Mouse (Mus musculus): Measurements from ENCODE around the gene Trip6. TPM values are rescaled to one million over a fixed set of nuclear protein-coding genes. Genes with fewer than 3 reads are reported as not detected.

The Trip6 gene
- polyA plus RNA-seq, 1 experiment from 2014 or later = 12.0 TPM

DNA sequence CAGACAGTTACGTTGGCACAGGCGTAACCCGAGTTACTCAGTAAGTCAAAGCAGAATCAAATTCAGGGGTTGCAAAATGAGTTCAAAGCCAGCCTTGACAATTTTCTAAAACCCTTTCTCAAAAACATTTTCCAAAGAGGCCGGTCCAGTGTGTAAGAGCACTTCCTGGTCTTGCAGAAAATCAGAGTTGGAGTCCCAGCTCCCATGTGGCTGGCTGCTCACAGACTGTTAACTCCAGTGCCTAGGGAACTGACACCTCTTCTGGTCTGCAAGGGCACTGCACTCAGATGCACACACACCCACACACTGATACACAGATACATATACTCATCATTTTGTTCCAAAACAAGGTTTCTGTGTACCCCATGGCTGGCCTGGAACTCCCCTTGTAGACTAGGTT is 5.8 kb downstream of the Trip6 start:
- H3K4me1 ChIP-seq (ENCODE audit: control insufficient read depth, insufficient read depth, low read length) = peaks cover 20% of the 10 kb centered on the region
- H3K27ac ChIP-seq (replicated peaks; ENCODE audit: low read depth, low read length) = peak overlapping the region; percentile 97
- peak overlapping the region; percentile 98; the same call in 1 of the 2 replicates for H3K9ac ChIP-seq (replicated peaks; ENCODE audit: low read length)
- no peaks in the 10 kb centered on the region for H3K27me3 ChIP-seq (ENCODE audit: control insufficient read depth, insufficient read depth, low read length)
- DNase-seq = no peak
- peak overlapping the region; percentile 89; the same call in 1 of the 2 replicates for H3K4me3 ChIP-seq (replicated peaks; ENCODE audit: low read depth, low read length)
- H3K9me3 ChIP-seq (ENCODE audit: control insufficient read depth, low read length) = no peaks in the 10 kb centered on the region
- no peak for ATAC-seq (ENCODE audit: low FRiP score, low TSS enrichment)
- H3K36me3 ChIP-seq (ENCODE audit: control insufficient read depth, insufficient read depth, low read length) = peaks cover 24% of the 10 kb centered on the region; the same call in 1 of the 2 replicates
- peak overlapping the region; percentile 89 for H3K4me2 ChIP-seq (ENCODE audit: low read length)
- 94% methylated on average over 4 of the region's 4 CpGs for WGBS

DNA sequence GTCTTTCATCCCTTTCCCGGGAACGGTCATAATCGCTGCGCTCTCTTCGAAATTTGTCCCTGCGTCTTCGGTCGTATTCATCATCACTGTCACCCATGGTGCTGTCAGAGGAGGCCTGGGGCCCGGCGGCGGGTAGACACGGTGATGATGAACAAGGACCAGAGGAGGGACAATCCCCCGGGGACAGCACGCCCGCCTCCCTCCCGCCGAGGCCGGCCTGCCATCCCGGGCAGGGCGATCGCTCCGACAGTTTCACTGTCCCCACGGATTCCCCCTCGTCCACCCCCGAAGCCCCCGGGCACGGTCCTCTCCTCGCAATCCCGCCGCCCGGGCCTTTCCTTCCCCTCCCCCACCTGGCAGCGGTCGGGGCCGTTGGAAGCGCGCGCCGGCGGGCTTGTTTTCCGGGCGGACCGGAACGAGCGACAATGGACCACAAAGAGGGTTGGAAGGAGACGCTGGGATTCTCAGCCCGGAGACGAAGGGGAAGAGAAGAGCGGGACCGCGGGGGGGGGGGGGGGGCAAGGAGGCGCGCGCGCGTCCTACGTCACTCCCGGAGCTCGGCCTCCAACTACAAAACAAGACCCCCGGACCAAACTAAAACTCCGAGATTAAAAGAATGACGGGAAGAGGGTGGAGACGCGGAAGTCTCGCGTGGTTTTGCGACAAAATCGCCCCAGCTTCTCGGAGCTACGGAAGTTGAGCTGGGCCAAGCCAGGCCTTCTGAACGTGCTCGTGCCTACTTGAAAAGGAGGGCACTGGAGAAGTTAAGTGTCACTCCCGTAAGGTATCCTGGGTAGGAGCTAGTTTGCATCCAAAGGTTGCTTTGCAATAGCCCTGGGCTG is 6.9 kb downstream of the Trip6 start, which contains the start of gene Srrt:
Gene Srrt, minus strand, starts transcription at position 604 of the 842 bp plus-strand sequence.
- Histone ChIP-seq H3K4me2 (ENCODE audit: low read length) (peak within 1 kb of the TSS; percentile 89), H3K9ac (replicated peaks; ENCODE audit: low read length) (peak within 1 kb of the TSS; percentile 98), H3K36me3 (ENCODE audit: control insufficient read depth, insufficient read depth, low read length) (peaks cover 34% of the 10 kb centered on the region), H3K27me3 (ENCODE audit: control insufficient read depth, insufficient read depth, low read length) (no peaks in the 10 kb centered on the region), H3K27ac (replicated peaks; ENCODE audit: low read depth, low read length) (peak within 1 kb of the TSS; percentile 97), H3K4me3 (replicated peaks; ENCODE audit: low read depth, low read length) (peak within 1 kb of the TSS; percentile 89), H3K9me3 (ENCODE audit: control insufficient read depth, low read length) (no peaks in the 10 kb centered on the region), H3K4me1 (ENCODE audit: control insufficient read depth, insufficient read depth, low read length) (peaks cover 20% of the 10 kb centered on the region)
- ATAC-seq (ENCODE audit: low FRiP score, low TSS enrichment) (peak; percentile 90), DNase-seq (peak; percentile 97)
- WGBS = under 1% methylated on average over 71 of the region's 72 CpGs

DNA sequence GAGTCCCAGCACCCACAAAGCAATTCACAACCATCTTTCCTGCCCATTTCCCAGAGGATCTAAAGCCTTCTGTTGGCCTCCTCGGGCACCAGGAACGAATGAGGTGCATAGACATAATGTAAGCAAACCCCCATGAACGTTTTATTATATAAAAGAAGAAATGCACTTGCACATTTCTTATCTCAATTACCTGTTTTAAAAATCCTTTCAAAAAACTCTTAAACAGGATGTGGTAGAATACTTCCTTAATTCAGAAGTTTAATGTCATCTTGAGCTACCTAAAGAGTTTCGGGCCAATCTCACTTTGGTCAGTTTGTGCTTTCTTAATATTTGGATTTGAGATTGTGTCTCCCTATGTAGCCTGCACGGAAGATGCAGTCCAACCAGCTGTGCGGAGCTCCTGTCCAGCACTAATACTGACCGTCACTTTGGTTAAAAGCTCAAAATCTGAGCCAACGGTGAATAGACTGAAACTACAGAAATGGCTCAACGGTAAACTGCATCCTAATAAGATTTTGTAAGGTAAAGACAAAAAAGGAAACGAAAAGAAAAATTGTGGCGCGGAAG is 7.7 kb downstream of the Trip6 start:
- WGBS = 14% methylated on average over 12 of the region's 12 CpGs
- H3K27me3 ChIP-seq (ENCODE audit: control insufficient read depth, insufficient read depth, low read length) = no peaks in the 10 kb centered on the region
- ATAC-seq (ENCODE audit: low FRiP score, low TSS enrichment) (no peak), DNase-seq (no peak)
- peak overlapping the region; percentile 89 for H3K4me3 ChIP-seq (replicated peaks; ENCODE audit: low read depth, low read length)
- H3K4me2 ChIP-seq (ENCODE audit: low read length) = peak overlapping the region; percentile 89
- H3K27ac ChIP-seq (replicated peaks; ENCODE audit: low read depth, low read length) = peak overlapping the region; percentile 97
- H3K9ac ChIP-seq (replicated peaks; ENCODE audit: low read length) = peak overlapping the region; percentile 98
- no peaks in the 10 kb centered on the region for H3K9me3 ChIP-seq (ENCODE audit: control insufficient read depth, low read length)
- H3K36me3 ChIP-seq (ENCODE audit: control insufficient read depth, insufficient read depth, low read length) = peaks cover 42% of the 10 kb centered on the region
- peaks cover 20% of the 10 kb centered on the region for H3K4me1 ChIP-seq (ENCODE audit: control insufficient read depth, insufficient read depth, low read length)

DNA sequence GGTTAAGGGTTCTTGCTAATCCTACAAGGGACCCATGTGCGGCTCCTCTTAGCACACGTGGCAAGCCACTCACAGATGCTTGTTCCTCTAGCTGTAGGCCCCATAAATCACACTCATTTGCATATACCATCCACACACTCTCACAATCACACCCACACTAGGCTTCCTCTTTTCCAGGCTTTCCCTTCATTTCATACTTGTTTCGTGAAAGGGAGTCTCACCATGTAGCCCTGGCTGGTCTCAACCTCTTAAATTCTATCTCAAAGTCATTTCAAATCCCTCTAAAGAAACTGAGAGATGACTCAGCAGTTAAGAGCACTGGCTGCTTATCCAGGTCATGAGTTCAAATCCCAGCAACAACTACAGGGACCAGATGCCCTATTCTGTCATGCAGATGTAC is 8.4 kb downstream of the Trip6 start:
- no peak for ATAC-seq (ENCODE audit: low FRiP score, low TSS enrichment)
- H3K36me3 ChIP-seq (ENCODE audit: control insufficient read depth, insufficient read depth, low read length) = peaks cover 49% of the 10 kb centered on the region
- H3K4me2 ChIP-seq (ENCODE audit: low read length) = peak overlapping the region; percentile 89

DNA sequence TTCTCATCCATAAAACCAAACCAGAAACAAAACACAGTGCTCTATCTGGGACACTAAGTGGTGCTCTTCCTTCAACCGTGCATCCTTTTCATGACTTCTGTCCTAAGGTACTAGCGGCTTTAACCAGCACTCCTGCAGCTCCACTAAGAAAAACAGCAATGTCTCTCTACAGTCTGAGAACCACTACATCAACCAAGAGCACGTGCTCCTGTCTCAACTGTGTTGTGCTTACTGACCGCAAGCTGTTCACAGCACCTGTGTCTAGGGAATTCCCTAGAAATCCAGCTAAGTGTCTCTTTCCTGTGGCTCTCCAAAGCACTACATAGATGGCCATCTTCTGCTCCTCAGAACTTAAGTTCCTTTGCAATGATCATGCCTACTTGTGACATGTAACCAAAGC is 9.4 kb downstream of the Trip6 start:
- Histone ChIP-seq H3K27me3 (ENCODE audit: control insufficient read depth, insufficient read depth, low read length) (no peaks in the 10 kb centered on the region), H3K27ac (replicated peaks; ENCODE audit: low read depth, low read length) (no peak overlapping the region), H3K4me2 (ENCODE audit: low read length) (peak overlapping the region; percentile 89), H3K4me3 (replicated peaks; ENCODE audit: low read depth, low read length) (no peak overlapping the region), H3K4me1 (ENCODE audit: control insufficient read depth, insufficient read depth, low read length) (peaks cover 20% of the 10 kb centered on the region), H3K36me3 (ENCODE audit: control insufficient read depth, insufficient read depth, low read length) (peaks cover 51% of the 10 kb centered on the region), H3K9me3 (ENCODE audit: control insufficient read depth, low read length) (no peaks in the 10 kb centered on the region), H3K9ac (replicated peaks; ENCODE audit: low read length) (peak overlapping the region; percentile 2)
- 79% methylated on average over 4 of the region's 4 CpGs for WGBS
- ATAC-seq (ENCODE audit: low FRiP score, low TSS enrichment) (no peak), DNase-seq (no peak)

More for the DNA sequence above, 8.4 kb downstream of the Trip6 start:
- peak overlapping the region; percentile 98 for H3K9ac ChIP-seq (replicated peaks; ENCODE audit: low read length)
- peaks cover 20% of the 10 kb centered on the region for H3K4me1 ChIP-seq (ENCODE audit: control insufficient read depth, insufficient read depth, low read length)
- peak overlapping the region; percentile 89 for H3K4me3 ChIP-seq (replicated peaks; ENCODE audit: low read depth, low read length)
- no peaks in the 10 kb centered on the region for H3K9me3 ChIP-seq (ENCODE audit: control insufficient read depth, low read length)
- no peaks in the 10 kb centered on the region for H3K27me3 ChIP-seq (ENCODE audit: control insufficient read depth, insufficient read depth, low read length)
- DNase-seq = no peak
- no peak overlapping the region for H3K27ac ChIP-seq (replicated peaks; ENCODE audit: low read depth, low read length)
- 72% methylated on average over 3 of the region's 3 CpGs for WGBS

DNA sequence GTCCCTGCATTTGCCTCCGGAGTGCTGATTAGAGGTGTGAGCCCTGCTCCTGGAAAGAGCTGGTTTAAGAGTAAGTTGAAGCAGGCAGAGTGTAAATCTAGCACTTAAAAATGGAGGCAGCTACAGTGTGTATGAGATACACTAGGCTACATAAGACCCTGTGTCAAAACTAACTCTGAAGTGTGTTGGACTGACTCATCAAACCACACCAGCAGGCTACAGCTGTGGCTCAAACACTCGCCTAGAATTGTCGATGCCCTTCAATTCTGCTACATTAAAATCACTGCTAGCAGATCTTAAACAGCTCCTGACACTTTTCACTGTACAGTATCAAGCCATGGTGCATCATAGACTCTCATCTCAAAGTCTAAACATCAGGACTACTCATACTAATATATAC is 10.0 kb downstream of the Trip6 start:
- no peak overlapping the region for H3K4me3 ChIP-seq (replicated peaks; ENCODE audit: low read depth, low read length)
- no peaks in the 10 kb centered on the region for H3K9me3 ChIP-seq (ENCODE audit: control insufficient read depth, low read length)
- H3K27ac ChIP-seq (replicated peaks; ENCODE audit: low read depth, low read length) = no peak overlapping the region
- WGBS = 88% methylated on average over 3 of the region's 3 CpGs
- peaks cover 53% of the 10 kb centered on the region for H3K36me3 ChIP-seq (ENCODE audit: control insufficient read depth, insufficient read depth, low read length)
- H3K4me2 ChIP-seq (ENCODE audit: low read length) = no peak overlapping the region
- H3K4me1 ChIP-seq (ENCODE audit: control insufficient read depth, insufficient read depth, low read length) = peaks cover 20% of the 10 kb centered on the region
- DNase-seq (no peak), ATAC-seq (ENCODE audit: low FRiP score, low TSS enrichment) (no peak)
- H3K27me3 ChIP-seq (ENCODE audit: control insufficient read depth, insufficient read depth, low read length) = no peaks in the 10 kb centered on the region
- no peak overlapping the region; the same call in 1 of the 2 replicates for H3K9ac ChIP-seq (replicated peaks; ENCODE audit: low read length)

DNA sequence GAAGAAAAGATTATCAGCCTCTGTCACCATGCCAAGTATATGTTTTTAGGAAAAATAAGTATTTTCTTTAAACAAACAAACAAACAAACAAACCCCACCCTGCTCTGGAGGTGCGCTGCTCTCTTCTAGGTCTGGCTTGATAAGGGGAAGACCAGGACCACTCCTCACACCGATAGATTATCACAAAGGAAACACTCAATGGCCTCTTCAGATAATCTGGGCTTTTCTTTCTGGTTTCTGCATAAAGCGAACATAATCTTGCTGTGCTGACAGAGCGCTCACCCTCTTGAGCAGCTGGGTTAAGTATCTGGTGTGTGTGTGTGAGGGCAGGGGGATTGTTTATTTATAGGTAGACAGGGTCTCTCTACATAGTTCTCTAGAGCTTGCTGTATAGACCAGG is 10.6 kb downstream of the Trip6 start:
- Histone ChIP-seq H3K4me3 (replicated peaks; ENCODE audit: low read depth, low read length) (no peak overlapping the region), H3K4me2 (ENCODE audit: low read length) (no peak overlapping the region), H3K4me1 (ENCODE audit: control insufficient read depth, insufficient read depth, low read length) (peaks cover 20% of the 10 kb centered on the region), H3K9ac (replicated peaks; ENCODE audit: low read length) (no peak overlapping the region; the same call in 1 of the 2 replicates), H3K9me3 (ENCODE audit: control insufficient read depth, low read length) (no peaks in the 10 kb centered on the region), H3K36me3 (ENCODE audit: control insufficient read depth, insufficient read depth, low read length) (peaks cover 58% of the 10 kb centered on the region), H3K27ac (replicated peaks; ENCODE audit: low read depth, low read length) (no peak overlapping the region), H3K27me3 (ENCODE audit: control insufficient read depth, insufficient read depth, low read length) (no peaks in the 10 kb centered on the region)
- WGBS = 88% methylated on average over 4 of the region's 4 CpGs
- DNase-seq (no peak), ATAC-seq (ENCODE audit: low FRiP score, low TSS enrichment) (no peak)

DNA sequence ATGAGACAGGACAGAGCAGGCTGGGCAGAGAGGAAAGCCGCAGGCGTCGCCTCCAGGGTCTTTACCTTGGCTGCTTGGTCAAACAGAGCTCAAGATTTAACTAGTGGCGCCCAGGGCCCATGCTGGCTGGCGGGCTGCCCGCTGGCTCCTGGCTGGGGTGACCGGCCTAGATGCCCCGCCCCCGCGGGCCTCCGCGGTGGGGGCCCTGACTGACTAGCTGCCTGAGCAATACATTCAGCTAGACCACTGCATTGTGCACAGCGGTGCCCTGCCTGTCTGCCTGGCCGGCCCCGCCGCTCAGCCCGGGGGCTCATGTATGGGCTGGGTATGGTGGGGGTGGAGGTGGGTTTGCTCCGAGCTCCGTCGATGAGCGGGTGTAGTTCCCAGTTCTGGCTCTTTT is 13.0 kb downstream of the Trip6 start:
- Histone ChIP-seq H3K27ac (replicated peaks; ENCODE audit: low read depth, low read length) (no peak overlapping the region), H3K36me3 (ENCODE audit: control insufficient read depth, insufficient read depth, low read length) (peaks cover 82% of the 10 kb centered on the region), H3K9ac (replicated peaks; ENCODE audit: low read length) (no peak overlapping the region), H3K4me1 (ENCODE audit: control insufficient read depth, insufficient read depth, low read length) (peaks cover 18% of the 10 kb centered on the region), H3K4me2 (ENCODE audit: low read length) (no peak overlapping the region), H3K9me3 (ENCODE audit: control insufficient read depth, low read length) (no peaks in the 10 kb centered on the region), H3K27me3 (ENCODE audit: control insufficient read depth, insufficient read depth, low read length) (no peaks in the 10 kb centered on the region), H3K4me3 (replicated peaks; ENCODE audit: low read depth, low read length) (no peak overlapping the region)
- WGBS = 73% methylated on average over 21 of the region's 21 CpGs
- DNase-seq (peak; percentile 43), ATAC-seq (ENCODE audit: low FRiP score, low TSS enrichment) (no peak)

Data from midbrain, embryonic 14.5 days (tissue).